Comparison of ENCODE assay signal across 22 mouse cellular contexts in genomic region chr6:50988561-50988960, GRCm38 (mm10).
"Had no signal": no experiment of that assay in that cellular context is flagged by ENCODE, and none has a peak within 500 bp of the region (broad histone marks: within the 10 kb centered on the region; RNA-seq: fewer than 3 reads in every experiment).

No protein-coding gene starts in this region.

- H3K4me2 ChIP-seq: kidney, embryonic 15.5 days; limb, embryonic 12.5 days; limb, embryonic 15.5 days; liver, embryonic 12.5 days; liver, embryonic 15.5 days; midbrain, embryonic 12.5 days; neural tube, embryonic 13.5 days; stomach, embryonic 15.5 days had no signal

- H3K9ac ChIP-seq: kidney, embryonic 15.5 days; limb, embryonic 12.5 days; limb, embryonic 15.5 days; liver, embryonic 12.5 days; liver, embryonic 15.5 days; midbrain, embryonic 12.5 days; neural tube, embryonic 13.5 days; stomach, embryonic 15.5 days had no signal

- H3K27me3 ChIP-seq: liver, embryonic 12.5 days; liver, embryonic 15.5 days; midbrain, embryonic 12.5 days; neural tube, embryonic 13.5 days; stomach, embryonic 15.5 days had no signal

- DNase-seq: kidney, adult 8-10 months; kidney, postnatal 10 days; kidney, postnatal 36 days; layer of hippocampus, postnatal 36 days; lung, adult 2 months; lung, postnatal 14 days; lung, postnatal 4 days; retina, postnatal 1 day; right cerebral cortex, postnatal 25 days; spleen, adult 18-20 months; thymus, postnatal 25 days had no signal

- H3K27ac ChIP-seq: kidney, embryonic 15.5 days; left cerebral cortex, adult 2 months; limb, embryonic 12.5 days; limb, embryonic 15.5 days; liver, embryonic 12.5 days; liver, embryonic 15.5 days; midbrain, embryonic 12.5 days; neural tube, embryonic 13.5 days; stomach, embryonic 15.5 days had no signal

- H3K4me1 ChIP-seq: liver, embryonic 12.5 days; liver, embryonic 15.5 days had no signal

- ATAC-seq: liver, embryonic 12.5 days; midbrain, embryonic 16.5 days had no signal

- H3K36me3 ChIP-seq: kidney, embryonic 15.5 days; limb, embryonic 12.5 days; limb, embryonic 15.5 days; liver, embryonic 12.5 days; liver, embryonic 15.5 days; midbrain, embryonic 12.5 days; neural tube, embryonic 13.5 days; stomach, embryonic 15.5 days had no signal

- H3K9me3 ChIP-seq: kidney, embryonic 15.5 days; limb, embryonic 12.5 days; limb, embryonic 15.5 days; liver, embryonic 12.5 days; liver, embryonic 15.5 days; midbrain, embryonic 12.5 days; neural tube, embryonic 13.5 days; stomach, embryonic 15.5 days had no signal

- H3K4me3 ChIP-seq: kidney, embryonic 15.5 days; left cerebral cortex, adult 2 months; limb, embryonic 12.5 days; limb, embryonic 15.5 days; liver, embryonic 12.5 days; liver, embryonic 15.5 days; midbrain, embryonic 12.5 days; myocyte; neural tube, embryonic 13.5 days; stomach, embryonic 15.5 days had no signal
